Mouse (Mus musculus) forebrain, postnatal 0 days (tissue): ENCODE data around the gene Itpr3. TPM values are rescaled to one million over a fixed set of nuclear protein-coding genes. Genes with fewer than 3 reads are reported as not detected.
A peak's percentile ranks its signal among the peaks of the same experiment; 100 is the strongest.

ENCODE experiments used
- ATAC-seq: fragments of 200-750 bp; cut with Nextera tagmentation; 2 replicates; pipeline ENCODE4 v1.8.0; 2017; ENCODE audit warnings: mild to moderate bottlenecking, moderate library complexity
- DNase-seq: peaks from one replicate; pipeline ENCODE4 v3.0.0-alpha.2; 2015
- H3K27ac ChIP-seq: fragments of 300-500 bp; sonication (generic); 2 replicates; pipeline ENCODE4 v1.5.1; 2014; ENCODE audit warnings: low read depth, mild to moderate bottlenecking, antibody characterized with exemption, low read length, moderate library complexity, mixed read lengths
- H3K27me3 ChIP-seq: fragments of 300-500 bp; sonication (generic); 2 replicates; pipeline ENCODE4 v1.6.1; 2014; ENCODE audit warnings: mild to moderate bottlenecking, low read length, mixed read lengths; ENCODE audit not compliant: insufficient read depth
- H3K36me3 ChIP-seq: fragments of 300-500 bp; sonication (generic); 2 replicates; pipeline ENCODE4 v1.6.1; 2014; ENCODE audit warnings: mild to moderate bottlenecking, moderate library complexity; ENCODE audit not compliant: insufficient read depth
- H3K4me1 ChIP-seq: fragments of 300-500 bp; sonication (generic); 2 replicates; pipeline ENCODE4 v1.6.1; 2014; ENCODE audit warnings: antibody characterized with exemption; ENCODE audit not compliant: insufficient read depth
- H3K4me2 ChIP-seq: fragments of 300-500 bp; sonication (generic); 2 replicates; pipeline ENCODE4 v1.6.1; 2014; ENCODE audit warnings: low read depth, mild to moderate bottlenecking, moderate library complexity
- H3K4me3 ChIP-seq: fragments of 300-500 bp; sonication (generic); 2 replicates; pipeline ENCODE4 v1.5.1; 2014; ENCODE audit warnings: low read depth, low read length, mixed read lengths
- H3K9ac ChIP-seq: fragments of 300-500 bp; sonication (generic); 2 replicates; pipeline ENCODE4 v1.6.1; 2014; ENCODE audit warnings: mild to moderate bottlenecking
- H3K9me3 ChIP-seq: fragments of 300-500 bp; sonication (generic); 2 replicates; pipeline ENCODE4 v1.6.1; 2016; ENCODE audit warnings: low read length
- CTCF ChIP-seq: sonication (generic); IDR thresholded peaks from 2 replicates; pipeline ENCODE4 v1.5.1; 2016; ENCODE audit warnings: antibody characterized with exemption, control low read depth, low read depth
- WGBS: fragments of 180-500 bp; shearing (Covaris S2); extraction: QIAGEN DNeasy Blood & Tissue Kit; methylation state at CpG from one replicate; pipeline ENCODE4 v1.1.7; 2014; 5-methylcytosine and 5-hydroxymethylcytosine counted together
- polyA plus RNA-seq: library from polyadenylated mRNA; unstranded; fragments of >200 nt; fragmentation: Nextera tagmentation; extraction: Ambion mirVana; gene quantifications from 2 replicates; pipeline ENCODE4 v1.2.1, GENCODE M21; 2015
- total RNA-seq: library from RNA; depleted of rRNA; stranded (reverse); fragments of >200 nt; gene quantifications from 2 replicates; pipeline ENCODE4 v1.2.3, GENCODE M21; 2014

Itpr3 gene
- total and polyA plus RNA-seq, 2 experiments from 2014 or later = 0.30 to 2.9 TPM

- DNase-seq (no peak), ATAC-seq (peak; percentile 38)
Observed at GRCm38 (mm10) chr17:27027460-27028283, 29.4 kb upstream of the Itpr3 start.

GRCm38 (mm10) chr17:27028284-27028795 lies 28.8 kb upstream of the Itpr3 start:
- peak; percentile 87 for DNase-seq
- WGBS = 2% methylated on average over 19 of the region's 19 CpGs
- H3K9ac ChIP-seq = peak overlapping the region; percentile 98
- H3K27me3 ChIP-seq = no peaks in the 10 kb centered on the region
- peaks cover 23% of the 10 kb centered on the region for H3K36me3 ChIP-seq
- no peaks in the 10 kb centered on the region for H3K9me3 ChIP-seq
- ATAC-seq = peak; percentile 94
- TF ChIP-seq CTCF = peak; percentile 83
- H3K27ac ChIP-seq = peak overlapping the region; percentile 74
- H3K4me3 ChIP-seq = peak overlapping the region; percentile 76
- H3K4me2 ChIP-seq = peak overlapping the region; percentile 91
- H3K4me1 ChIP-seq = peaks cover 6% of the 10 kb centered on the region; the same call in 1 of the 2 replicates

More at GRCm38 (mm10) chr17:27027460-27028283, 29.4 kb upstream of the Itpr3 start:
- peaks cover 26% of the 10 kb centered on the region for H3K36me3 ChIP-seq
- H3K9me3 ChIP-seq = no peaks in the 10 kb centered on the region
- peak overlapping the region; percentile 74 for H3K27ac ChIP-seq
- peak overlapping the region; percentile 76 for H3K4me3 ChIP-seq
- peak overlapping the region; percentile 98 for H3K9ac ChIP-seq
- H3K4me1 ChIP-seq = peaks cover 6% of the 10 kb centered on the region; the same call in 1 of the 2 replicates
- no peaks in the 10 kb centered on the region for H3K27me3 ChIP-seq
- H3K4me2 ChIP-seq = peak overlapping the region; percentile 91
- 31% methylated on average over 12 of the region's 12 CpGs for WGBS
- no peak for TF ChIP-seq CTCF

- 100% methylated on average over 1 of the region's 4 CpGs for WGBS
- Histone ChIP-seq H3K36me3 (peaks cover 19% of the 10 kb centered on the region), H3K27ac (peak within 1 kb of the TSS; percentile 74), H3K9ac (peak within 1 kb of the TSS; percentile 98), H3K4me2 (peak within 1 kb of the TSS; percentile 91), H3K9me3 (no peaks in the 10 kb centered on the region), H3K4me3 (peak within 1 kb of the TSS; percentile 76), H3K4me1 (peaks cover 6% of the 10 kb centered on the region; the same call in 1 of the 2 replicates), H3K27me3 (no peaks in the 10 kb centered on the region)
- ATAC-seq (no peak), DNase-seq (no peak)
- no peak for TF ChIP-seq CTCF
Observed at GRCm38 (mm10) chr17:27028909-27029308, 28.2 kb upstream of the Itpr3 start, which contains the start of gene Bak1. Gene Bak1 (minus strand): TSS chr17:27029009.

- no peaks in the 10 kb centered on the region for H3K27me3 ChIP-seq
- H3K4me3 ChIP-seq = no peak overlapping the region
- ATAC-seq (no peak), DNase-seq (no peak)
- peaks cover 6% of the 10 kb centered on the region; the same call in 1 of the 2 replicates for H3K4me1 ChIP-seq
- peaks cover 17% of the 10 kb centered on the region for H3K36me3 ChIP-seq
- H3K9ac ChIP-seq = no peak overlapping the region
- no peak overlapping the region for H3K27ac ChIP-seq
- 87% methylated on average over 9 of the region's 14 CpGs for WGBS
- H3K9me3 ChIP-seq = no peaks in the 10 kb centered on the region
- H3K4me2 ChIP-seq = no peak overlapping the region
- no peak for TF ChIP-seq CTCF
Observed at GRCm38 (mm10) chr17:27029431-27029830, 27.7 kb upstream of the Itpr3 start.

- no peaks in the 10 kb centered on the region for H3K27me3 ChIP-seq
- DNase-seq (no peak), ATAC-seq (no peak)
- peaks cover 6% of the 10 kb centered on the region; the same call in 1 of the 2 replicates for H3K4me1 ChIP-seq
- H3K4me3 ChIP-seq = no peak overlapping the region
- no peaks in the 10 kb centered on the region for H3K9me3 ChIP-seq
- no peak overlapping the region for H3K27ac ChIP-seq
- H3K36me3 ChIP-seq = peaks cover 3% of the 10 kb centered on the region; the same call in 1 of the 2 replicates
- TF ChIP-seq CTCF = no peak
- no peak overlapping the region for H3K4me2 ChIP-seq
- 94% methylated on average over 4 of the region's 4 CpGs for WGBS
- no peak overlapping the region for H3K9ac ChIP-seq
Observed at GRCm38 (mm10) chr17:27030896-27031295, 26.2 kb upstream of the Itpr3 start.

- H3K4me1 ChIP-seq = peaks cover 6% of the 10 kb centered on the region; the same call in 1 of the 2 replicates
- no peaks in the 10 kb centered on the region for H3K27me3 ChIP-seq
- ATAC-seq (no peak), DNase-seq (no peak)
- H3K4me3 ChIP-seq = no peak overlapping the region
- TF ChIP-seq CTCF = no peak
- no peak overlapping the region for H3K9ac ChIP-seq
- 71% methylated on average over 7 of the region's 7 CpGs for WGBS
- H3K9me3 ChIP-seq = no peaks in the 10 kb centered on the region
- no peak overlapping the region for H3K27ac ChIP-seq
- H3K36me3 ChIP-seq = no peaks in the 10 kb centered on the region
- no peak overlapping the region for H3K4me2 ChIP-seq
Observed at GRCm38 (mm10) chr17:27032328-27032727, 24.8 kb upstream of the Itpr3 start.

- Histone ChIP-seq H3K9ac (no peak overlapping the region), H3K27ac (no peak overlapping the region), H3K9me3 (no peaks in the 10 kb centered on the region), H3K27me3 (no peaks in the 10 kb centered on the region), H3K36me3 (no peaks in the 10 kb centered on the region), H3K4me3 (no peak overlapping the region), H3K4me2 (no peak overlapping the region), H3K4me1 (peaks cover under 1% of the 10 kb centered on the region; the same call in 1 of the 2 replicates)
- peak; percentile 26; the same call in 1 of the 2 replicates for ATAC-seq
- DNase-seq = peak; percentile 80
- peak; percentile 93 for TF ChIP-seq CTCF
- 5% methylated on average over 14 of the region's 14 CpGs for WGBS
Observed at GRCm38 (mm10) chr17:27032869-27033268, 24.2 kb upstream of the Itpr3 start.
